Mouse (Mus musculus) lung, adult 2 months (tissue): ENCODE measurements at regions not wholly inside any gene's neighbourhood (a gene's known extent, or its start where the extent isn't known, plus 50 kb on each side); places are given as distances from the start of the nearest gene placed in this dataset.

Experiments used
- DNase-seq: peaks from one replicate; pipeline ENCODE4 v3.0.0; 2022
- H3K4me1 ChIP-seq: fragments of 200-500 bp; 2 replicates; pipeline ENCODE4 v1.6.1; 2011; ENCODE audit warnings: low read length; ENCODE audit not compliant: control insufficient read depth, insufficient read depth
- H3K4me3 ChIP-seq: fragments of 200-500 bp; replicated peaks from 2 replicates; pipeline ENCODE3; 2011; ENCODE audit warnings: low read depth, mild to moderate bottlenecking, control low read depth, low read length; ENCODE audit errors: extremely low read depth
- CTCF ChIP-seq: fragments of 200-500 bp; IDR thresholded peaks from 2 replicates; pipeline ENCODE4 v1.5.1; 2011; ENCODE audit warnings: mild to moderate bottlenecking, low read length, control low read depth; ENCODE audit not compliant: insufficient read depth
- POLR2A ChIP-seq: fragments of 200-500 bp; IDR thresholded peaks from 2 replicates; pipeline ENCODE4 v1.6.1; 2011; ENCODE audit warnings: low read depth, mild to moderate bottlenecking, control low read depth, low read length, borderline replicate concordance; ENCODE audit errors: extremely low read depth
- WGBS: fragments of 180-500 bp; shearing (Covaris S2); methylation state at CpG from one replicate; pipeline ENCODE4 v1.1.7; 2018; 5-methylcytosine and 5-hydroxymethylcytosine counted together

DNA sequence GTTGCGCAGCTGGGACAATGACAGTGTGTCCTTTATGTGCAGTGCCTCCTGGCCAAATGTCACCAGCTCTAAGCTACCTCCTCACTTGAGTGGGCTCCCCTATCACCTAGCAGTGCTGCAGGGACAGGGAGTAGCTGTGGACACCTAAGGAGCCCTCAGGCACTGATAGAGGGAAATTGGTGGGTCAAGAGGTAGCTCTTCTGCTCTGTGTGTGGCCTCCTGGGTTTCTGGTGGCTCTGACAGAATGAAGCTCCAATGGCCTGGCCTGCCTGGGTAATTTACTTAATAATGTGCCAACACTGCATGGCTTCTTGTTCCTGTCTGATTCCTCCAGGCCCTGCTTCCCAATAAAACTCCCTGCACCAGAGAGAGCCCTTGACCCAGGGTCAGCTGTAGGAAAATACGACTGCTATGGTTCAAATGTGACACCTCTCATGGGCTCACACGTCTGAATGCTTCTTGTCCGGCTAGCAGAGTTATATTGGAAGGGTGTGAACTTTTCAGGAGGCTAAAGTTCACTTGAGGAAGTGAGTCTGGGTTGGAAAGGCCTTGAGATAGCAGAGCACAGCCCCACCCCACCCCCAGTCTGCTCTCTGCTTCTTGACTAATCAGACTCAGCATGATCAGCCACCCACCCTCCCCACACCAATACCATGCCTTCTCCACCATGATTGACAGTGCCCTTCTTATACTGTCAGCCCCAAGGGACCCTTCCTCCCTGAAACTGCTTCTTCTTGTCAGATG is 142.6 kb downstream of the Rybp start:
- DNase-seq: no peak
- peaks cover 14% of the 10 kb centered on the region for H3K4me1 ChIP-seq
- H3K4me3 ChIP-seq: no peak overlapping the region
- TF ChIP-seq CTCF (no peak), POLR2A (no peak)
- 65% methylated on average over 4 of the region's 4 CpGs for WGBS

DNA sequence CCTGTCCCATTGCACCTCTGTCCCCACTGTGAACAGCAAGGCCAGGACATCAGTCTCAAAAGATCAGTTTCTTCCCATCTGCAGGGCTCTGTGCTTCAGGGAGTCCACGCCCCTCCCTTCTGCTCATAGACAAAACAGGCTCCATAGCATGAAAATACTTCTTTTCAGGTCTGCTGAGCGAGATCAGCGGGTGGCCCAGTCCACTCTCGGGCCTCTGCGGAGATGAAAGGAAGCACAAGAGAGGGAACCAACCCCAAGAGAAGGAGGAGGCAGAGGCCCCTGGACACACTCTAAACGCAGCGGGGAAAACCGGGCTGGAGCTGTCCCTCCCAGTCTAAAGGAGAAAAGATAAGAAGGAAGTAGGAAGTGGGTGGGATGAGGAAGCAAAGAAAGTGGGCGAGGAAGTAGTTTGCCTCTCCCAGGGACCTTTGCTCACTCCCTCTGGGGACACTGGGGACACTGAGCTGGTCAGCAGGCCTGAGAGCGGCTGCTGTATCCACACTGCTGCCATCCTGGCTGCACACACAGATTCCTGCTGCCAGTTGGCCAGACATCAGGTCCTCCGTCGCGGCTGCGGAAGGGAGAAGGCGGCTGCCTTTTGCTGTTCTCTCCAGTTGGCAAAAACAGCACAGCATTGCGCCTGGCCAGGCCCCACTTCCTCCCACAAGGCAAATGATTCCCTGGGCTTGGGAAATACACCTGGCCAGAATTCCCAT is 143.5 kb downstream of the Rybp start:
- DNase-seq: peak; percentile 65
- H3K4me1 ChIP-seq: peaks cover 14% of the 10 kb centered on the region
- H3K4me3 ChIP-seq: no peak overlapping the region
- 15% methylated on average over 16 of the region's 16 CpGs for WGBS
- TF ChIP-seq POLR2A: no peak; the same call in 1 of the 2 replicates
- TF ChIP-seq CTCF: no peak

GRCm38 (mm10) chr6:100141225-100141624 is 146.1 kb downstream of the Rybp start:
- TF ChIP-seq CTCF (no peak), POLR2A (no peak)
- WGBS: 76% methylated on average over 5 of the region's 5 CpGs
- Histone ChIP-seq H3K4me3 (no peak overlapping the region), H3K4me1 (peaks cover 14% of the 10 kb centered on the region)
- DNase-seq: no peak

DNA sequence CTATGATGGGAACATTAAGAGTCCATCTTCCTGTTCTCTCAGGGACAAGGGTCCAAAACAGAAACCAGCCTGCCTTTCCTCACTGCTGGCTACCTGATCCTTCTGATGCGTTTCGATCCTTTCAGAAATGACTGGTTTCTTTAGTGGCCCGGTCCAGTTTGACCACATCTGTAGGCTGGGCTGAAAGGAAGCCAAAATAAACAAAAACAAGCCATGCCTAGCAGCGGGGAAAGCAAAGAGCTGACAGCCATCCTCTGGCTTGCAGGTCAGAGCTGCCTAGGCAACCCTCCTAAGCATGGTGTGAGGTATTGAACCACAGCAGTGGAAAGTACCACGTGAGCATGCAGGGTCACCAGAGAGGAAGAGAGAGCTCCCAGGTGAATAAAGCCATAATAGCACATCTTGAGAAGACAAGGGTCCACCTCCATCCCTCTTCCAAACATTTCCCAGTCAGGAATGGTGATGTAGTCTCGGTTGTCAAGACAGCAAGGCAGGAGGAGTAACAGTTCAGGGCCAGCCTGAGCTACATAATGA is 146.6 kb downstream of the Rybp start:
- H3K4me1 ChIP-seq: peaks cover 14% of the 10 kb centered on the region
- TF ChIP-seq CTCF: no peak
- no peak for TF ChIP-seq POLR2A
- WGBS: 42% methylated on average over 6 of the region's 6 CpGs
- no peak overlapping the region for H3K4me3 ChIP-seq
- DNase-seq: no peak

- TF ChIP-seq CTCF (no peak), POLR2A (no peak)
- DNase-seq: no peak
- WGBS: 73% methylated on average over 6 of the region's 6 CpGs
- Histone ChIP-seq H3K4me3 (no peak overlapping the region), H3K4me1 (peaks cover 13% of the 10 kb centered on the region)
Observed at GRCm38 (mm10) chr6:100139809-100140208, 147.5 kb downstream of the Rybp start.

GRCm38 (mm10) chr6:100138659-100139058 is 148.6 kb downstream of the Rybp start:
- TF ChIP-seq CTCF (no peak), POLR2A (no peak)
- Histone ChIP-seq H3K4me3 (no peak overlapping the region), H3K4me1 (peaks cover 3% of the 10 kb centered on the region; the same call in 1 of the 2 replicates)
- no peak for DNase-seq
- 70% methylated on average over 2 of the region's 2 CpGs for WGBS

- DNase-seq: no peak
- H3K4me3 ChIP-seq: no peak overlapping the region
- H3K4me1 ChIP-seq: no peaks in the 10 kb centered on the region
- TF ChIP-seq POLR2A (no peak), CTCF (no peak)
- WGBS: 50% methylated on average over 2 of the region's 2 CpGs
Observed at GRCm38 (mm10) chr6:100135177-100135576, 152.1 kb downstream of the Rybp start.

DNA sequence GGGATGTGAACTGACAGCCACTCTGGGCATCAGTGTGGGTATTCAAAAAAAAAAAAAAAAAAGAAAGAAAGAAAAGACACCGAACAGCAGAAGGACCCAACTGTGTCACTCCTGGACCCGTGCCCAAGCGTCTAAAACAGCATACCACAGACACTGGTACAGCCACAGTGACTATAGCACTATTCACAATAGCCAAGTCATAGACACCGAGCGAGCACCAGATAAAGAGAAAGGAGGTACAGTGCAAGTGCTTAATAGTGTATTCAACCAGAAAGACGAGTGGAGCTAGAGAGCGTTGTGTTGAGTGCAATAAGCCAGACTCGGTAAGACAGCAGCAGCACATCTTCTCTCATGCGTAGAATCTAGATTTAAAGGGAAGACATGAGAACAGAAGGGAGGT is 153.3 kb downstream of the Rybp start:
- Histone ChIP-seq H3K4me3 (no peak overlapping the region), H3K4me1 (no peaks in the 10 kb centered on the region)
- 88% methylated on average over 9 of the region's 9 CpGs for WGBS
- DNase-seq: no peak
- TF ChIP-seq CTCF: no peak
- no peak for TF ChIP-seq POLR2A

DNA sequence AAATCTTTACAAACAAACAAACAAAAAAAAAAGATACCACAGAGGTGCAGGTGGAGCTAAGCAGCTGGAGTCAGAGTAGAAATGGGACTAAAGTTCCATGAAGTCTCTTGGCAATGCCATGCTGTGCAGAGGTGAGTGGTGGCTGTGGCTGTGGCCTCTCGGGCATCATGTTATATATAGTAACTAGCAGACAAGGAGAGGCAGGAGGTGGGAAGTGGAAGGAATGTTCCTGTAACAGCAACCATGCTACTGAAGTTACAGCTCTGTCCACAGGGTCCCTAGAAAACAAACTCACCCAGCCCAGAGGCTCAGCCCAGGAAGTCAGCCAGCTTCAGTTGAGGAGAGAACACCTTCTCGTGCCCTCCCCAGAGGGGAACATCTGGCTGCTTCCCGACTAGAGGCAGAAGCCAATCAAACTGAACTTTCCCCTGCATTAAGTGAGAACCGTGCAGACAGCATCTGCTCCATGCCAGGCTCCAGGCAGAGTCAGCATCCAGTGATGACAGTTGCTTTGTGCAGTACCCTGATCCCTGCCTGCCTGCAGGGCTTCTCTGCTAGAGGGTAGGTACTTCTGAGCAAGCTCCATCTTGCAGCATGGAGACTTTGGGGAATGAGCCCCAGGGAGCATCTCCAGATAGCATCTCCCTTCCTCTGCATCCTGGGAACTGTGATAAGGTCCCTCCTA is 154.2 kb downstream of the Rybp start:
- Histone ChIP-seq H3K4me3 (no peak overlapping the region), H3K4me1 (no peaks in the 10 kb centered on the region)
- WGBS: 54% methylated on average over 4 of the region's 4 CpGs
- DNase-seq: no peak
- no peak for TF ChIP-seq POLR2A
- TF ChIP-seq CTCF: no peak
